Mouse (Mus musculus) urinary bladder, adult 18-20 months (tissue): ENCODE data around the gene Gm15091.
"Not testable (repeated sequence)": the region's sequence is repeated elsewhere in the genome, so short reads cannot be mapped to it uniquely, and the experiment has no call there.

Experiments
- DNase-seq, 2 experiments: peaks; one replicate each; pipeline ENCODE4 v3.0.0; 2022; ENCODE audit warnings: low spot score in 2 of 2, mixed read lengths in 2 of 2

Gm15091 gene

DNA sequence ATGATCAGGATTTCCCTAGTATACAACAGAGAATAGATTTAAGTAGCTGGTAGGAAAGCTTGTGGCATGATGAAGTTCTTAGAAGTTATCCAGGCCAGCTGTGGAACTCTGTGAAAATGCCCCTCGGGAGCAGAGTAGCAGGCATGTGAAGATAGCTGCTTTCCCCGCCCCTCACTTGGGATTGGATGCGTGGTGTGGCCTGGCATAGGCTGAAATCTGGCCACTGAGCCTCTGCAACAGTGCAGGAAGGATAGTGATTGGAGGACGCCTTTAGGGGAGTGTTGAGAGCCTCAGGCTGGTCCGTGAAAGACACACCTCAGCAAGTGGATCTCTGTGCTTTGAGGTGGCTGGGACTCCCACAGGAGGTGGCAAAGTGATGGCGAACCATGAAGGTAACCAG lies at the start of gene Gm15091:
Gene Gm15091, plus strand, starts transcription at position 301 of the 400 bp plus-strand sequence.
- not testable (repeated sequence) for DNase-seq
